Mouse (Mus musculus) testis, adult 2 months (tissue): ENCODE results near the gene Olfr67. TPM values are rescaled to one million over a fixed set of nuclear protein-coding genes. Genes with fewer than 3 reads are reported as not detected.
"Not testable (repeated sequence)": the region's sequence is repeated elsewhere in the genome, so short reads cannot be mapped to it uniquely, and the experiment has no call there.

Source experiments
- H3K27ac ChIP-seq: fragments of 200-500 bp; 2 replicates; pipeline ENCODE4 v1.5.1; 2012; ENCODE audit warnings: low read depth, low read length; ENCODE audit not compliant: control insufficient read depth, insufficient read depth
- H3K27me3 ChIP-seq: fragments of 200-500 bp; 2 replicates; pipeline ENCODE4 v1.6.1; 2012; ENCODE audit warnings: mild to moderate bottlenecking, low read length, moderate library complexity; ENCODE audit not compliant: control insufficient read depth, insufficient read depth
- H3K36me3 ChIP-seq: fragments of 200-500 bp; 2 replicates; pipeline ENCODE4 v1.6.1; 2012; ENCODE audit warnings: mild to moderate bottlenecking, low read length; ENCODE audit not compliant: control insufficient read depth, insufficient read depth
- H3K4me1 ChIP-seq: fragments of 200-500 bp; 2 replicates; pipeline ENCODE4 v1.6.1; 2012; ENCODE audit warnings: low read length; ENCODE audit not compliant: control insufficient read depth, insufficient read depth
- H3K4me3 ChIP-seq: fragments of 200-500 bp; 2 replicates; pipeline ENCODE4 v1.5.1; 2012; ENCODE audit warnings: low read depth, mild to moderate bottlenecking, low read length, moderate library complexity, mixed read lengths; ENCODE audit not compliant: control insufficient read depth
- CTCF ChIP-seq: fragments of 200-500 bp; IDR thresholded peaks from 2 replicates; pipeline ENCODE4 v1.5.1; 2012; ENCODE audit warnings: low read depth, mild to moderate bottlenecking, inconsistent platforms, low read length, moderate library complexity; ENCODE audit not compliant: control insufficient read depth, insufficient read depth, insufficient replicate concordance
- POLR2A ChIP-seq: fragments of 200-500 bp; IDR thresholded peaks from 2 replicates; pipeline ENCODE4 v1.6.1; 2012; ENCODE audit warnings: low read depth, mild to moderate bottlenecking, inconsistent platforms, low read length, moderate library complexity; ENCODE audit not compliant: control insufficient read depth
- polyA plus RNA-seq: library from polyadenylated mRNA; depleted of rRNA; stranded (reverse); fragments of >200 nt; gene quantifications from 2 replicates; pipeline ENCODE4 v1.2.3, GENCODE M21; 2012

The Olfr67 gene
- polyA plus RNA-seq, 1 experiment: not detected

- Histone ChIP-seq H3K36me3 (no peaks in the 10 kb centered on the region), H3K4me3 (no peak overlapping the region), H3K27me3 (no peaks in the 10 kb centered on the region), H3K4me1 (no peaks in the 10 kb centered on the region), H3K27ac (no peak overlapping the region)
- TF ChIP-seq CTCF (peak; percentile 15; the same call in 1 of the 2 replicates), POLR2A (no peak)
These were observed 15.2 kb upstream of the Olfr67 start for GRCm38 (mm10) chr7:103806856-103807255.

DNA sequence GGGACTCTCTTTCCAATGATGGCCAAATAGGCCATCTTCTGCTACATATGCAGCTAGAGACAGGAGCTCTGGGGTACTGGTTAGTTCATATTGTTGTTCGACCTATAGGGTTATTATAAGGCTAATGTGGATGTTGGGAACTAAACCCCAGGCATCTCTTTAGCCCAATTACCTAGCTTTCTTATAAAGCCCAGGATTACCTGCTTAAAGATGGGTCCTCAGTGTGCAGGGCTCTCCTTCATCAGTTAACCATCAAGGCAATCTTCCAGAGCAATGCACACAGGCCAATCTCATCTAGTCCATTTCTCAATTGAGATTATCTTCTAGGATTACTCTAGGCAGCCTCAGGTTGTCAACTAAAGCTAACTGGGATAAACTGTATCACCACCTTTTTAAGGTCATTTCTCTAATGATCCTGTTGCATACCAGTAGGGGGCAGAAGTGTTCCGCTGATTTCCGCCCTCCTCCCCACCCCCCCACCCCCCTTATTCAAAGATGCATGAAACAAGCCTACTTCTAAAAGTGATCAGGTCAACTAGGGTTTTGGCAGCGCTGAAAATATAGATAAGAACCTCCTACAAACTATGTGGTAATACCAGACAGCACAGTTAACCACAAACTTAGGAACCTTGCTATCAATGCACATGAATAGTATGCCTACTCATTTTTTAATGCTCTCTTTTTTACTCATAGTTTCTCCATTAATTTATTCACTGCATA is 1.2 kb upstream of the Olfr67 start:
- Histone ChIP-seq H3K36me3 (no peaks in the 10 kb centered on the region), H3K4me1 (no peaks in the 10 kb centered on the region), H3K27ac (no peak overlapping the region), H3K4me3 (no peak overlapping the region), H3K27me3 (no peaks in the 10 kb centered on the region)
- no peak for TF ChIP-seq CTCF
- no peak for TF ChIP-seq POLR2A

DNA sequence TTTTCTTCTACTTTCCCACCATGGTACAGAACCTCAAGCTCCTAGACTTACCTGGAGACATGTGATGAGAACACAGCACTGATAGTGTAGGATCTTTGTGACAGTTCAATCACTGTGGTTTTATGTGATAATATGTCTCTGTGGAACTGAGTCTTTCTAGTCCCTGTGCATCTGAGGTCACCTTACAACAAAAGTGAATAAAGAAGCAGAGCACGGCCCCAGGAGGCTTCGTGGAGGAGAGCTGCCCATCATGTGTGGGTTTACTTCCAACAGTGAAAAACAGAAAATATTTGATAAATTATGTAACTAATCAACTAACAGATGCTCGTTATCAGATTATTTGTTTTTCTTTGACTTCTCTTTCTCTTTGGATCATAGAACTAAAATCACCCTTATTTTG is 12.0 kb downstream of the Olfr67 start, which contains the start of gene Olfr68:
TSS of gene Olfr68 (minus strand) at position 101 of the 400 bp plus-strand sequence.
- no peaks in the 10 kb centered on the region for H3K27me3 ChIP-seq
- TF ChIP-seq POLR2A (no peak), CTCF (no peak)
- no peak within 1 kb of the TSS for H3K4me3 ChIP-seq
- no peaks in the 10 kb centered on the region for H3K36me3 ChIP-seq
- H3K27ac ChIP-seq: no peak within 1 kb of the TSS
- no peaks in the 10 kb centered on the region for H3K4me1 ChIP-seq

GRCm38 (mm10) chr7:103777652-103778051 is 14.0 kb downstream of the Olfr67 start:
- H3K27ac ChIP-seq, H3K4me3 ChIP-seq, H3K4me1 ChIP-seq, H3K27me3 ChIP-seq, H3K36me3 ChIP-seq: not testable (repeated sequence)

DNA sequence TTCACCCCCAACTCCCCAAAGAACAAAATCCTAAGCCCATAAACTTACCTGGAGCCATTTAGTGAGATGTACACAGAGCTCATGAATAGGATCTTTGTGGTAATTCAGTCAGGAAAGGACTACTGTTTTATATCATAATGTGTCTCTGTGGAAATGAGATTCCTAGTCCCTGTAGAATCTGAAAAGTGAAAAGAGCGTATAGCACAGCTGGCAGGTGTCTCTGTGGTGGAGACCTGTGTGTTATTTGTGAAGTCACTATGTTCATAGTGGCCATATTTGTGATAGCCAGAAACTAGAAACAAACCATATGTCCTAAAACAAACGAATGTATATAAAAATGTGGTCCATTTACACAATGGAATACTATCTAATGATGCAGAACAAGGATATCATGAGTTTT is 20.1 kb downstream of the Olfr67 start, which contains the start of gene Olfr69:
TSS of gene Olfr69 (minus strand) at position 101 of the 400 bp plus-strand sequence.
- H3K27me3 ChIP-seq: no peaks in the 10 kb centered on the region
- no peaks in the 10 kb centered on the region for H3K36me3 ChIP-seq
- H3K27ac ChIP-seq: no peak within 1 kb of the TSS
- no peak within 1 kb of the TSS for H3K4me3 ChIP-seq
- TF ChIP-seq CTCF (no peak), POLR2A (no peak)
- no peaks in the 10 kb centered on the region for H3K4me1 ChIP-seq

GRCm38 (mm10) chr7:103767687-103768086 is 23.9 kb downstream of the Olfr67 start:
- not testable (repeated sequence) for H3K36me3 ChIP-seq, H3K4me1 ChIP-seq, H3K27me3 ChIP-seq, H3K27ac ChIP-seq, H3K4me3 ChIP-seq

GRCm38 (mm10) chr7:103762212-103762611 is 29.4 kb downstream of the Olfr67 start:
- not testable (repeated sequence) for H3K4me3 ChIP-seq, H3K36me3 ChIP-seq, H3K27ac ChIP-seq, H3K4me1 ChIP-seq, H3K27me3 ChIP-seq

DNA sequence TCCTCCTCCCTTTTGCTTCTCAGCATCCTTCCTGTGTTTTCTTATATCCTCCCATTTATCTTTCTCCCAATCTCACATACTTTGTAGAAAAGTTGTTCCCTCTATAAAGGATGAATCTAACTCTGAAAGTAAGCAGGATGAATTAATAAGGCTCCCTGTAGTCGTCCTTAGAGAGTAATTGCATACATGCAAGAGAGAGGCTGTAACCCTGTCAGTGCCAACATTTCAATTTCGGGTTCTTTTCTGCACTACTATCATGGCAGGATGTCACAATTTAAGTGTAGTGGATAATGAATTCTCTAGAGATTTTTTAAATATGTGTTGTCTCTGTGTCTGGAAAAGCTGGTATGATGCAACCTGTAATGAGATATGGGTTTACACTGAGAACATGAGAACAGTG is 34.4 kb downstream of the Olfr67 start, which contains the start of gene Olfr630:
TSS of gene Olfr630 (minus strand) at position 101 of the 400 bp plus-strand sequence.
- TF ChIP-seq CTCF (no peak), POLR2A (no peak)
- H3K27me3 ChIP-seq: no peaks in the 10 kb centered on the region
- H3K4me3 ChIP-seq: no peak within 1 kb of the TSS
- H3K4me1 ChIP-seq: no peaks in the 10 kb centered on the region
- H3K36me3 ChIP-seq: no peaks in the 10 kb centered on the region
- H3K27ac ChIP-seq: no peak within 1 kb of the TSS
